Mouse (Mus musculus) kidney, embryonic 14.5 days (tissue): ENCODE data around the gene Taf15. TPM values are rescaled to one million over a fixed set of nuclear protein-coding genes. Genes with fewer than 3 reads are reported as not detected.
"Not testable (repeated sequence)": the region's sequence is repeated elsewhere in the genome, so short reads cannot be mapped to it uniquely, and the experiment has no call there.

Experiments
- ATAC-seq: fragments of 200-750 bp; cut with Nextera tagmentation; 2 replicates; pipeline ENCODE4 v1.8.0; 2017; ENCODE audit warnings: moderate number of reproducible peaks, mild to moderate bottlenecking, moderate TSS enrichment, moderate library complexity; ENCODE audit not compliant: low FRiP score, low TSS enrichment
- H3K27ac ChIP-seq: fragments of 300-500 bp; sonication (generic); 2 replicates; pipeline ENCODE4 v1.5.1; 2014; ENCODE audit warnings: low read depth, mild to moderate bottlenecking, low read length, moderate library complexity, mixed read lengths
- H3K27me3 ChIP-seq: fragments of 300-500 bp; sonication (generic); 2 replicates; pipeline ENCODE4 v1.6.1; 2014; ENCODE audit warnings: mild to moderate bottlenecking, low read length; ENCODE audit not compliant: control insufficient read depth, insufficient read depth
- H3K36me3 ChIP-seq: fragments of 300-500 bp; sonication (generic); 2 replicates; pipeline ENCODE4 v1.6.1; 2014; ENCODE audit warnings: low read length, mixed read lengths; ENCODE audit not compliant: control insufficient read depth, insufficient read depth
- H3K4me1 ChIP-seq: fragments of 300-500 bp; sonication (generic); 2 replicates; pipeline ENCODE4 v1.6.1; 2014; ENCODE audit warnings: low read length, mixed read lengths; ENCODE audit not compliant: control insufficient read depth, insufficient read depth
- H3K4me2 ChIP-seq: fragments of 300-500 bp; sonication (generic); replicated peaks from 2 replicates; pipeline ENCODE4 v1.6.1; 2014; ENCODE audit warnings: low read depth, mild to moderate bottlenecking, low read length
- H3K4me3 ChIP-seq: fragments of 300-500 bp; sonication (generic); 2 replicates; pipeline ENCODE4 v1.5.1; 2014; ENCODE audit warnings: mild to moderate bottlenecking, low read length
- H3K9ac ChIP-seq: fragments of 300-500 bp; sonication (generic); 2 replicates; pipeline ENCODE4 v1.6.1; 2014; ENCODE audit warnings: low read depth, mild to moderate bottlenecking, low read length, moderate library complexity
- H3K9me3 ChIP-seq: fragments of 300-500 bp; sonication (generic); 2 replicates; pipeline ENCODE4 v1.6.1; 2016; ENCODE audit warnings: low read length; ENCODE audit not compliant: control insufficient read depth
- whole genome bisulfite sequencing: fragments of 180-500 bp; shearing (Covaris S2); extraction: QIAGEN DNeasy Blood & Tissue Kit; methylation state at CpG from one replicate; pipeline ENCODE4 v1.1.7; 2014; 5-methylcytosine and 5-hydroxymethylcytosine counted together
- polyA plus RNA-seq: library from polyadenylated mRNA; unstranded; fragments of >200 nt; fragmentation: Nextera tagmentation; extraction: Ambion mirVana; gene quantifications from 2 replicates; pipeline ENCODE4 v1.2.1, GENCODE M21; 2014

Taf15 gene
- polyA plus RNA-seq, 1 experiment from 2014 or later, result 20.3 TPM

GRCm38 (mm10) chr11:83541415-83541814 is 68.5 kb downstream of the Taf15 start:
- no peak overlapping the region for H3K27ac ChIP-seq
- no peak overlapping the region for H3K4me3 ChIP-seq
- H3K36me3 ChIP-seq, result no peaks in the 10 kb centered on the region
- no peaks in the 10 kb centered on the region for H3K27me3 ChIP-seq
- H3K4me2 ChIP-seq, result no peak overlapping the region
- H3K4me1 ChIP-seq, result no peaks in the 10 kb centered on the region
- WGBS, result 91% methylated on average over 3 of the region's 3 CpGs
- ATAC-seq, result no peak
- H3K9ac ChIP-seq, result no peak overlapping the region
- no peaks in the 10 kb centered on the region for H3K9me3 ChIP-seq

DNA sequence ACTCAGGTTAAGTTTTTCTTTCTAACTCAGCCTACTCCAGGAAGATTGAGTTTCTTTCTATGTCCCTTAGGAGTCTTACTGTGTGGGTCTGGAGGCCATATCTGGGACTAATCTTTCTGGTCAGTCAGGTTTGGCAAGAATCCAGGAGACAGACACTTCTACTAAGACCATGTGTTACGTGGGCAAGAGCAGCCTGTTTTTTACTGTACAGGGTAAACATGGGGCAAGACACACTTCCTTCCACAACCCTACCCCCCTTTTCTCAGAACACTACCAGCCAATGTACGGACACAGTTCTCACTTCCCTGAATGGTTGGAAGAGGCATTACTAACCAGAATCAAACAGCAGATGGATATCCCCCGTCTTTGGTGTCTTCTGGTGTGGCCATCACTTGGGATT is 71.3 kb downstream of the Taf15 start:
- Histone ChIP-seq H3K27ac (no peak overlapping the region), H3K9ac (no peak overlapping the region), H3K4me3 (no peak overlapping the region), H3K27me3 (no peaks in the 10 kb centered on the region), H3K4me1 (no peaks in the 10 kb centered on the region), H3K36me3 (no peaks in the 10 kb centered on the region), H3K9me3 (no peaks in the 10 kb centered on the region), H3K4me2 (no peak overlapping the region)
- WGBS, result 71% methylated on average over 3 of the region's 3 CpGs
- no peak for ATAC-seq

DNA sequence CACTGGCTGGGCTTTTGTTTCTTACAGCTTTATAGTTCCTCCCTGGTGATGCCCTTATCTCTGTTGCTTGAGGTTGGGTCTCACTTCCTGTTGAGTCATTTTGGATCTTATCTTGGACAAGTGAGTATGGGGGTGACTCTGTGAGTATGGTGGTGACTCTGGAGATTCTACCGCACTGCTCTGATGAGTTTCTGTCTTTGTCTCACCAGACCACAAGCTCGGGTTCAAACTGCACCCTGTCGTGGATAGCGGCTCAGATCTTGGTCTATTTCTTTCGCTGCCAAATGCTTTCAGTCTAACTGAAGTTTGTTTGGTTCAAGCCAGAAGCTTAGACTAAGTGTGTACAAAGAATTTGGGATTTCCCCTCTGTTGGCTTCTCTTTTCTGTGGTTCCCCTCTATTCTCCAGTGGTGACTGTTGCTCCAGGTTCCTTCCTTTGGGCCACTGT is 77.3 kb downstream of the Taf15 start:
- no peaks in the 10 kb centered on the region for H3K4me1 ChIP-seq
- no peaks in the 10 kb centered on the region for H3K27me3 ChIP-seq
- 94% methylated on average over 5 of the region's 5 CpGs for WGBS
- ATAC-seq, result no peak
- H3K27ac ChIP-seq, result no peak overlapping the region
- no peak overlapping the region for H3K9ac ChIP-seq
- H3K9me3 ChIP-seq, result no peaks in the 10 kb centered on the region
- H3K36me3 ChIP-seq, result no peaks in the 10 kb centered on the region
- H3K4me2 ChIP-seq, result no peak overlapping the region
- no peak overlapping the region for H3K4me3 ChIP-seq

DNA sequence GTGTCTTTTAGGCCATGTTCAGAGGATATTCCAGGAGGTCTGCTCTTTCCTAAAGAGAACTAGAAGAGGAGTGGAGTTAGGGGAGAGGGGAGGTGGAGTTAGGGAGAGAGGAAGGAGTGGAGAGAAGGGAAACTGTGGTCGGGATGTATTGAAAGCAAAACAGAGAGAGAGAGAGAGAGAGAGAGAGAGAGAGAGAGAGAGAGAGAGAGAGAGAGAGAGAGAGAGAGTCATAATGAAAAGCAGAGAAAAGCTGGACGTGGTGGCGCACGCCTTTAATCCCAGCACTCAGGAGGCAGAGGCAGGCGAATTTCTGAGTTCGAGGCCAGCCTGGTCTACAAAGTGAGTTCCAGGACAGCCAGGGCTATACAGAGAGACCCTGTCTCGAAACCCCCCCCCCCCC is 78.2 kb downstream of the Taf15 start:
- 87% methylated on average over 7 of the region's 7 CpGs for WGBS

GRCm38 (mm10) chr11:83551668-83552067 is 78.8 kb downstream of the Taf15 start:
- WGBS, result 84% methylated on average over 5 of the region's 5 CpGs
- Histone ChIP-seq H3K4me2 (no peak overlapping the region), H3K4me1 (peaks cover 1% of the 10 kb centered on the region; the same call in 1 of the 2 replicates), H3K9ac (no peak overlapping the region), H3K27me3 (no peaks in the 10 kb centered on the region), H3K9me3 (no peaks in the 10 kb centered on the region), H3K27ac (no peak overlapping the region), H3K36me3 (no peaks in the 10 kb centered on the region), H3K4me3 (no peak overlapping the region)
- ATAC-seq, result no peak

More for the DNA sequence above, 78.2 kb downstream of the Taf15 start:
- not testable (repeated sequence) for H3K4me2 ChIP-seq, ATAC-seq, H3K4me1 ChIP-seq, H3K9ac ChIP-seq, H3K27ac ChIP-seq, H3K36me3 ChIP-seq, H3K4me3 ChIP-seq, H3K9me3 ChIP-seq, H3K27me3 ChIP-seq

Other genes with a start within 250 kb of the Taf15 start
- gene Slfn14, start 186.4 kb upstream of the Taf15 start, polyA plus RNA-seq, result 0.10 and 0.18 TPM in 2 replicates
- 35.1 and 83.8 TPM in 2 replicates for gene Ap2b1, start 174.1 kb upstream of the Taf15 start, polyA plus RNA-seq
- gene Pex12, start 170.5 kb upstream of the Taf15 start, polyA plus RNA-seq, result 10.7 and 13.7 TPM in 2 replicates
- gene Rasl10b, start 63.9 kb upstream of the Taf15 start, polyA plus RNA-seq, result 0.61 and 0.70 TPM in 2 replicates
- gene Gas2l2, start 43.6 kb upstream of the Taf15 start, polyA plus RNA-seq, result not detected in 2 replicates
- 0.44 TPM in 1 of 2 replicates, not detected in the other for gene 1700020L24Rik, start 35.4 kb upstream of the Taf15 start, polyA plus RNA-seq
- gene Mmp28, start 10.0 kb upstream of the Taf15 start, polyA plus RNA-seq, result 0.55 and 1.1 TPM in 2 replicates
- gene Heatr9, start 49.1 kb downstream of the Taf15 start, polyA plus RNA-seq, result not detected in 2 replicates
- 0.69 TPM in 1 of 2 replicates, not detected in the other for gene Ccl5, start 57.4 kb downstream of the Taf15 start, polyA plus RNA-seq
- gene Ccl9, start 105.5 kb downstream of the Taf15 start, polyA plus RNA-seq, result 3.1 and 3.6 TPM in 2 replicates
- 4.4 and 4.6 TPM in 2 replicates for gene Ccl6, start 120.0 kb downstream of the Taf15 start, polyA plus RNA-seq
- not detected in 2 replicates for gene Rpl9-ps1, start 172.5 kb downstream of the Taf15 start, polyA plus RNA-seq
- gene Ccl3, start 176.3 kb downstream of the Taf15 start, polyA plus RNA-seq, result 0.49 and 0.97 TPM in 2 replicates
- 1.8 TPM in 1 of 2 replicates, not detected in the other for gene Ccl4, start 189.5 kb downstream of the Taf15 start, polyA plus RNA-seq
- 1.2 and 1.5 TPM in 2 replicates for gene Wfdc17, start 230.9 kb downstream of the Taf15 start, polyA plus RNA-seq
- gene Wfdc18, start 235.9 kb downstream of the Taf15 start, polyA plus RNA-seq, result not detected in 2 replicates